Mouse (Mus musculus): Measurements from ENCODE around the gene Sgsm1. TPM values are rescaled to one million over a fixed set of nuclear protein-coding genes. Genes with fewer than 3 reads are reported as not detected.

Sgsm1 gene
- polyA plus RNA-seq, 1 experiment from 2014 or later: 6.1 TPM

- ATAC-seq (ENCODE audit: low FRiP score, low TSS enrichment): no peak
- no peaks in the 10 kb centered on the region for H3K36me3 ChIP-seq (ENCODE audit: insufficient read depth, low read length)
Measured at GRCm38 (mm10) chr5:113290149-113290548, 20.4 kb downstream of the Sgsm1 start.

GRCm38 (mm10) chr5:113288490-113288889 is 22.1 kb downstream of the Sgsm1 start:
- Histone ChIP-seq H3K4me1 (ENCODE audit: insufficient read depth, low read length) (peaks cover 7% of the 10 kb centered on the region; the same call in 1 of the 2 replicates), H3K9ac (replicated peaks; ENCODE audit: low read length) (no peak overlapping the region), H3K9me3 (ENCODE audit: low read length) (no peaks in the 10 kb centered on the region), H3K4me3 (ENCODE audit: low read length) (no peak overlapping the region), H3K27ac (ENCODE audit: low read length) (no peak overlapping the region), H3K36me3 (ENCODE audit: insufficient read depth, low read length) (no peaks in the 10 kb centered on the region), H3K27me3 (ENCODE audit: insufficient read depth, low read length) (peaks cover 35% of the 10 kb centered on the region), H3K4me2 (replicated peaks; ENCODE audit: low read depth, low read length) (no peak overlapping the region)
- ATAC-seq (ENCODE audit: low FRiP score, low TSS enrichment): no peak
- WGBS: 41% methylated on average over 13 of the region's 13 CpGs

More at GRCm38 (mm10) chr5:113290149-113290548, 20.4 kb downstream of the Sgsm1 start:
- Histone ChIP-seq H3K4me1 (ENCODE audit: insufficient read depth, low read length) (peaks cover 7% of the 10 kb centered on the region; the same call in 1 of the 2 replicates), H3K4me2 (replicated peaks; ENCODE audit: low read depth, low read length) (no peak overlapping the region), H3K27me3 (ENCODE audit: insufficient read depth, low read length) (peaks cover 35% of the 10 kb centered on the region), H3K9ac (replicated peaks; ENCODE audit: low read length) (no peak overlapping the region), H3K27ac (ENCODE audit: low read length) (no peak overlapping the region), H3K4me3 (ENCODE audit: low read length) (no peak overlapping the region), H3K9me3 (ENCODE audit: low read length) (no peaks in the 10 kb centered on the region)
- WGBS: 38% methylated on average over 14 of the region's 14 CpGs

DNA sequence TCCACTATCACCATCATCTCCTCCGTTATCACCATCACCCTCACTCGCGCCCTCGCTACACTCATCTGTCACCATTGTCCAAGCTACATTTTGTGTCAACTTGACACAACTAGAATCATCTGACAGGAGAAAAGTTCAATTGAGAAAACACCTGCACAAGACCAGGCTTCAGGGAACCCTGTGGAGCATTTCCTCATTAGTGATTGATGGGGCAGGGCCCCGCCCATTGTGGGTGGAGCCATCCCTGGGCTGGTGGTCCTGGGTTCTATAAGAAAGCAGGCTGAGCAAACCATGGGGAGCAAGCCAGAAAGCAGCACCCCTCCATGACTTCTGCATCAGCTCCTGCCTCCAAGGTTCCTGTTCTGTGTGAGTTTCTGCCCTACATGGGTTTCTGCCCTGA is 22.8 kb downstream of the Sgsm1 start:
- ATAC-seq (ENCODE audit: low FRiP score, low TSS enrichment): no peak
- Histone ChIP-seq H3K27me3 (ENCODE audit: insufficient read depth, low read length) (peaks cover 35% of the 10 kb centered on the region), H3K9me3 (ENCODE audit: low read length) (no peaks in the 10 kb centered on the region), H3K4me2 (replicated peaks; ENCODE audit: low read depth, low read length) (no peak overlapping the region), H3K4me3 (ENCODE audit: low read length) (no peak overlapping the region), H3K9ac (replicated peaks; ENCODE audit: low read length) (no peak overlapping the region), H3K4me1 (ENCODE audit: insufficient read depth, low read length) (peaks cover 7% of the 10 kb centered on the region; the same call in 1 of the 2 replicates), H3K36me3 (ENCODE audit: insufficient read depth, low read length) (no peaks in the 10 kb centered on the region), H3K27ac (ENCODE audit: low read length) (no peak overlapping the region)
- 49% methylated on average over 5 of the region's 5 CpGs for WGBS

GRCm38 (mm10) chr5:113286591-113287520 is 23.7 kb downstream of the Sgsm1 start:
- peaks cover 35% of the 10 kb centered on the region for H3K27me3 ChIP-seq (ENCODE audit: insufficient read depth, low read length)
- peak overlapping the region; percentile 15 for H3K4me3 ChIP-seq (ENCODE audit: low read length)
- no peak for ATAC-seq (ENCODE audit: low FRiP score, low TSS enrichment)

GRCm38 (mm10) chr5:113286048-113286447 is 24.5 kb downstream of the Sgsm1 start:
- no peaks in the 10 kb centered on the region for H3K9me3 ChIP-seq (ENCODE audit: low read length)
- 75% methylated on average over 11 of the region's 11 CpGs for WGBS
- no peak overlapping the region for H3K4me2 ChIP-seq (replicated peaks; ENCODE audit: low read depth, low read length)
- no peak for ATAC-seq (ENCODE audit: low FRiP score, low TSS enrichment)
- no peak overlapping the region for H3K4me3 ChIP-seq (ENCODE audit: low read length)
- H3K36me3 ChIP-seq (ENCODE audit: insufficient read depth, low read length): no peaks in the 10 kb centered on the region
- peaks cover 7% of the 10 kb centered on the region; the same call in 1 of the 2 replicates for H3K4me1 ChIP-seq (ENCODE audit: insufficient read depth, low read length)
- peaks cover 35% of the 10 kb centered on the region for H3K27me3 ChIP-seq (ENCODE audit: insufficient read depth, low read length)
- no peak overlapping the region for H3K27ac ChIP-seq (ENCODE audit: low read length)
- H3K9ac ChIP-seq (replicated peaks; ENCODE audit: low read length): no peak overlapping the region

More at GRCm38 (mm10) chr5:113286591-113287520, 23.7 kb downstream of the Sgsm1 start:
- H3K36me3 ChIP-seq (ENCODE audit: insufficient read depth, low read length): no peaks in the 10 kb centered on the region
- H3K9ac ChIP-seq (replicated peaks; ENCODE audit: low read length): no peak overlapping the region
- H3K27ac ChIP-seq (ENCODE audit: low read length): no peak overlapping the region
- peak overlapping the region; percentile 38 for H3K4me2 ChIP-seq (replicated peaks; ENCODE audit: low read depth, low read length)
- H3K4me1 ChIP-seq (ENCODE audit: insufficient read depth, low read length): peaks cover 7% of the 10 kb centered on the region; the same call in 1 of the 2 replicates
- WGBS: 3% methylated on average over 59 of the region's 60 CpGs
- H3K9me3 ChIP-seq (ENCODE audit: low read length): no peaks in the 10 kb centered on the region

DNA sequence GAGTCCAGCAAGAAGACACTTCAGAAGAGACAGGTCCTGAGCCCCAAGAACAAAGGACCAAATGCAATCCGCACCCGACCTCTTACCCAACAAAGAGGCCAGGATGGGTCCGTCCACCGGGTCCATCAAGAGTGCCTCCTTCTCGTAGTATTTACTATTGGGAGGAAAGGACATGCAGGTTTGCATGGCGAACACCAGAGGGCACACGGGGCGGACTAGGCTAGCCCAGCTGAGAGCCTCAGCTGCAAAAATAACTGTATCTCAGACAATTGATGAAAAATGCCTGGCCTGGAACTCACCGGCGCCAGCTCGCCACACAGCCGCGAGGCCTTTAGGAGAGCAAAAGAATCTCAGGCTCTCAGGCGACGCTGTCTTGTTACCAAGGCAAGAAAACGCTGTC is 25.0 kb downstream of the Sgsm1 start:
- ATAC-seq (ENCODE audit: low FRiP score, low TSS enrichment): no peak
- H3K27ac ChIP-seq (ENCODE audit: low read length): no peak overlapping the region
- peaks cover 35% of the 10 kb centered on the region for H3K27me3 ChIP-seq (ENCODE audit: insufficient read depth, low read length)
- H3K9ac ChIP-seq (replicated peaks; ENCODE audit: low read length): no peak overlapping the region
- H3K4me3 ChIP-seq (ENCODE audit: low read length): no peak overlapping the region
- 64% methylated on average over 16 of the region's 16 CpGs for WGBS
- H3K4me1 ChIP-seq (ENCODE audit: insufficient read depth, low read length): peaks cover 7% of the 10 kb centered on the region; the same call in 1 of the 2 replicates
- no peak overlapping the region for H3K4me2 ChIP-seq (replicated peaks; ENCODE audit: low read depth, low read length)
- no peaks in the 10 kb centered on the region for H3K36me3 ChIP-seq (ENCODE audit: insufficient read depth, low read length)
- H3K9me3 ChIP-seq (ENCODE audit: low read length): no peaks in the 10 kb centered on the region

GRCm38 (mm10) chr5:113283726-113284125 is 26.9 kb downstream of the Sgsm1 start:
- ATAC-seq (ENCODE audit: low FRiP score, low TSS enrichment): no peak
- H3K4me2 ChIP-seq (replicated peaks; ENCODE audit: low read depth, low read length): no peak overlapping the region
- no peaks in the 10 kb centered on the region for H3K36me3 ChIP-seq (ENCODE audit: insufficient read depth, low read length)
- H3K4me3 ChIP-seq (ENCODE audit: low read length): no peak overlapping the region
- H3K9ac ChIP-seq (replicated peaks; ENCODE audit: low read length): no peak overlapping the region
- H3K9me3 ChIP-seq (ENCODE audit: low read length): no peaks in the 10 kb centered on the region
- H3K27me3 ChIP-seq (ENCODE audit: insufficient read depth, low read length): peaks cover 25% of the 10 kb centered on the region
- H3K27ac ChIP-seq (ENCODE audit: low read length): no peak overlapping the region
- WGBS: 71% methylated on average over 2 of the region's 2 CpGs
- peaks cover 7% of the 10 kb centered on the region; the same call in 1 of the 2 replicates for H3K4me1 ChIP-seq (ENCODE audit: insufficient read depth, low read length)

- no peak overlapping the region for H3K9ac ChIP-seq (replicated peaks; ENCODE audit: low read length)
- no peaks in the 10 kb centered on the region for H3K4me1 ChIP-seq (ENCODE audit: insufficient read depth, low read length)
- WGBS: 83% methylated on average over 7 of the region's 7 CpGs
- ATAC-seq (ENCODE audit: low FRiP score, low TSS enrichment): no peak
- H3K36me3 ChIP-seq (ENCODE audit: insufficient read depth, low read length): no peaks in the 10 kb centered on the region
- H3K4me2 ChIP-seq (replicated peaks; ENCODE audit: low read depth, low read length): no peak overlapping the region
- H3K4me3 ChIP-seq (ENCODE audit: low read length): no peak overlapping the region
- peaks cover 4% of the 10 kb centered on the region; the same call in 1 of the 2 replicates for H3K27me3 ChIP-seq (ENCODE audit: insufficient read depth, low read length)
- no peak overlapping the region for H3K27ac ChIP-seq (ENCODE audit: low read length)
- no peaks in the 10 kb centered on the region for H3K9me3 ChIP-seq (ENCODE audit: low read length)
Measured at GRCm38 (mm10) chr5:113281557-113281956, 29.0 kb downstream of the Sgsm1 start.

GRCm38 (mm10) chr5:113280138-113280856 is 30.3 kb downstream of the Sgsm1 start:
- no peak overlapping the region; the same call in 1 of the 2 replicates for H3K9ac ChIP-seq (replicated peaks; ENCODE audit: low read length)

More at GRCm38 (mm10) chr5:113280138-113280856, 30.3 kb downstream of the Sgsm1 start:
- WGBS: 23% methylated on average over 15 of the region's 15 CpGs
- H3K4me2 ChIP-seq (replicated peaks; ENCODE audit: low read depth, low read length): peak overlapping the region; percentile 37
- no peak overlapping the region for H3K27ac ChIP-seq (ENCODE audit: low read length)
- H3K4me3 ChIP-seq (ENCODE audit: low read length): peak overlapping the region; percentile 35
- no peaks in the 10 kb centered on the region for H3K27me3 ChIP-seq (ENCODE audit: insufficient read depth, low read length)
- peak; percentile 76; the same call in 1 of the 2 replicates for ATAC-seq (ENCODE audit: low FRiP score, low TSS enrichment)
- no peaks in the 10 kb centered on the region for H3K36me3 ChIP-seq (ENCODE audit: insufficient read depth, low read length)
- no peaks in the 10 kb centered on the region for H3K4me1 ChIP-seq (ENCODE audit: insufficient read depth, low read length)
- no peaks in the 10 kb centered on the region for H3K9me3 ChIP-seq (ENCODE audit: low read length)

Measured in kidney, embryonic 16.5 days (tissue).